Mouse (Mus musculus) hindbrain, embryonic 11.5 days (tissue): ENCODE data around the gene Naa15. TPM values are rescaled to one million over a fixed set of nuclear protein-coding genes. Genes with fewer than 3 reads are reported as not detected.
"Not testable (repeated sequence)": the region's sequence is repeated elsewhere in the genome, so short reads cannot be mapped to it uniquely, and the experiment has no call there.

Experiments
- ATAC-seq: fragments of 200-750 bp; cut with Nextera tagmentation; 2 replicates; pipeline ENCODE4 v1.8.0; 2017; ENCODE audit warnings: mild to moderate bottlenecking, moderate TSS enrichment, moderate library complexity; ENCODE audit not compliant: low FRiP score
- DNase-seq: peaks from one replicate; pipeline ENCODE4 v3.0.0-alpha.2; 2015; ENCODE audit warnings: low spot score
- H3K27ac ChIP-seq: fragments of 300-500 bp; sonication (generic); 2 replicates; pipeline ENCODE4 v1.5.1; 2014; ENCODE audit warnings: mild to moderate bottlenecking, low read depth, low read length
- H3K27me3 ChIP-seq: fragments of 300-500 bp; sonication (generic); 2 replicates; pipeline ENCODE4 v1.6.1; 2014; ENCODE audit warnings: mild to moderate bottlenecking, low read length, moderate library complexity, mixed read lengths; ENCODE audit not compliant: control insufficient read depth, insufficient read depth
- H3K36me3 ChIP-seq: fragments of 300-500 bp; sonication (generic); 2 replicates; pipeline ENCODE4 v1.6.1; 2014; ENCODE audit warnings: mild to moderate bottlenecking, low read length, moderate library complexity, mixed read lengths; ENCODE audit not compliant: control insufficient read depth, insufficient read depth
- H3K4me1 ChIP-seq: fragments of 300-500 bp; sonication (generic); replicated peaks from 2 replicates; pipeline ENCODE4 v1.6.1; 2014; ENCODE audit warnings: low read length, mixed read lengths; ENCODE audit not compliant: control insufficient read depth, insufficient read depth
- H3K4me2 ChIP-seq: fragments of 300-500 bp; sonication (generic); replicated peaks from 2 replicates; pipeline ENCODE4 v1.6.1; 2014; ENCODE audit warnings: mild to moderate bottlenecking, low read depth, low read length
- H3K4me3 ChIP-seq: fragments of 300-500 bp; sonication (generic); 2 replicates; pipeline ENCODE4 v1.5.1; 2014; ENCODE audit warnings: low read depth, low read length
- H3K9ac ChIP-seq: fragments of 300-500 bp; sonication (generic); 2 replicates; pipeline ENCODE4 v1.6.1; 2014; ENCODE audit warnings: low read depth, low read length
- H3K9me3 ChIP-seq: fragments of 300-500 bp; sonication (generic); 2 replicates; pipeline ENCODE4 v1.6.1; 2016; ENCODE audit warnings: low read length; ENCODE audit not compliant: control insufficient read depth
- WGBS: fragments of 180-500 bp; shearing (Covaris S2); extraction: QIAGEN DNeasy Blood & Tissue Kit; methylation state at CpG from one replicate; pipeline ENCODE4 v1.1.7; 2014; 5-methylcytosine and 5-hydroxymethylcytosine counted together
- polyA plus RNA-seq: library from polyadenylated mRNA; unstranded; fragments of >200 nt; fragmentation: Nextera tagmentation; extraction: Ambion mirVana; gene quantifications from 2 replicates; pipeline ENCODE4 v1.2.1, GENCODE M21; 2014

Naa15 gene
- polyA plus RNA-seq, 1 experiment from 2014 or later = 59.3 TPM

GRCm38 (mm10) chr3:51388904-51389303 lies 26.0 kb upstream of the Naa15 start:
- DNase-seq = peak; percentile 32
- Histone ChIP-seq H3K9ac (0 out of 2 replicates have a peak overlapping the region, but pooled peaks have one; percentile 2), H3K4me3 (no peak overlapping the region), H3K9me3 (no peaks in the 10 kb centered on the region), H3K4me2 (peak overlapping the region; percentile 26), H3K27me3 (no peaks in the 10 kb centered on the region), H3K27ac (no peak overlapping the region), H3K4me1 (0 out of 2 replicates have a peak, but pooled peaks cover 3% of the 10 kb centered on the region), H3K36me3 (no peaks in the 10 kb centered on the region)
- peak; percentile 43; the same call in 1 of the 2 replicates for ATAC-seq
- 6% methylated on average over 13 of the region's 13 CpGs for WGBS

- Histone ChIP-seq H3K4me1 (0 out of 2 replicates have a peak, but pooled peaks cover 3% of the 10 kb centered on the region), H3K27me3 (0 out of 2 replicates have a peak, but pooled peaks cover 4% of the 10 kb centered on the region), H3K4me2 (no peak overlapping the region), H3K27ac (no peak overlapping the region), H3K36me3 (no peaks in the 10 kb centered on the region), H3K9ac (no peak overlapping the region), H3K4me3 (no peak overlapping the region), H3K9me3 (no peaks in the 10 kb centered on the region)
- no peak for DNase-seq
- no peak for ATAC-seq
- WGBS = 95% methylated on average over 5 of the region's 5 CpGs
These were observed 23.9 kb upstream of the Naa15 start for GRCm38 (mm10) chr3:51391095-51391494.

- no peak overlapping the region for H3K4me3 ChIP-seq
- no peaks in the 10 kb centered on the region for H3K9me3 ChIP-seq
- H3K4me2 ChIP-seq = no peak overlapping the region
- DNase-seq = no peak
- no peaks in the 10 kb centered on the region for H3K36me3 ChIP-seq
- ATAC-seq = no peak
- no peak overlapping the region for H3K27ac ChIP-seq
- 0 out of 2 replicates have a peak, but pooled peaks cover 5% of the 10 kb centered on the region for H3K4me1 ChIP-seq
- WGBS = 94% methylated on average over 5 of the region's 5 CpGs
- no peak overlapping the region for H3K9ac ChIP-seq
- H3K27me3 ChIP-seq = peaks cover 7% of the 10 kb centered on the region; the same call in 1 of the 2 replicates
These were observed 23.4 kb upstream of the Naa15 start for GRCm38 (mm10) chr3:51391591-51391990.

GRCm38 (mm10) chr3:51393018-51393417 lies 21.9 kb upstream of the Naa15 start:
- H3K27ac ChIP-seq, H3K4me3 ChIP-seq, DNase-seq, ATAC-seq, H3K9ac ChIP-seq, H3K9me3 ChIP-seq, H3K4me2 ChIP-seq, H3K27me3 ChIP-seq, H3K4me1 ChIP-seq, H3K36me3 ChIP-seq: not testable (repeated sequence)
- 96% methylated on average over 3 of the region's 3 CpGs for WGBS

- no peak overlapping the region for H3K4me2 ChIP-seq
- H3K9me3 ChIP-seq = no peaks in the 10 kb centered on the region
- no peak overlapping the region for H3K9ac ChIP-seq
- H3K4me3 ChIP-seq = no peak overlapping the region
- no peak for ATAC-seq
- 0 out of 2 replicates have a peak, but pooled peaks cover 5% of the 10 kb centered on the region for H3K4me1 ChIP-seq
- H3K27ac ChIP-seq = no peak overlapping the region
- peaks cover 9% of the 10 kb centered on the region; the same call in 1 of the 2 replicates for H3K27me3 ChIP-seq
- 76% methylated on average over 2 of the region's 2 CpGs for WGBS
- no peaks in the 10 kb centered on the region for H3K36me3 ChIP-seq
- DNase-seq = no peak
These were observed 21.3 kb upstream of the Naa15 start for GRCm38 (mm10) chr3:51393651-51394050.

GRCm38 (mm10) chr3:51394881-51395280 lies 20.1 kb upstream of the Naa15 start:
- WGBS = 57% methylated on average over 3 of the region's 3 CpGs
- no peak overlapping the region for H3K4me3 ChIP-seq

GRCm38 (mm10) chr3:51395461-51396145 lies 19.3 kb upstream of the Naa15 start:
- Histone ChIP-seq H3K27ac (no peak overlapping the region), H3K27me3 (peaks cover 9% of the 10 kb centered on the region; the same call in 1 of the 2 replicates), H3K36me3 (no peaks in the 10 kb centered on the region), H3K4me1 (0 out of 2 replicates have a peak, but pooled peaks cover 2% of the 10 kb centered on the region), H3K4me3 (no peak overlapping the region), H3K4me2 (no peak overlapping the region), H3K9me3 (no peaks in the 10 kb centered on the region), H3K9ac (no peak overlapping the region)
- DNase-seq (peak; percentile 36), ATAC-seq (no peak)
- 19% methylated on average over 19 of the region's 19 CpGs for WGBS

More at GRCm38 (mm10) chr3:51394881-51395280, 20.1 kb upstream of the Naa15 start:
- Histone ChIP-seq H3K4me2 (no peak overlapping the region), H3K9me3 (no peaks in the 10 kb centered on the region), H3K27me3 (peaks cover 9% of the 10 kb centered on the region; the same call in 1 of the 2 replicates), H3K9ac (no peak overlapping the region), H3K36me3 (no peaks in the 10 kb centered on the region), H3K27ac (no peak overlapping the region), H3K4me1 (0 out of 2 replicates have a peak, but pooled peaks cover 2% of the 10 kb centered on the region)
- ATAC-seq = no peak
- DNase-seq = no peak

GRCm38 (mm10) chr3:51396219-51397068 lies 18.5 kb upstream of the Naa15 start, which contains the start of gene Mgarp:
Gene Mgarp, minus strand, starts transcription at chr3:51396738.
- H3K36me3 ChIP-seq = no peaks in the 10 kb centered on the region
- peak within 1 kb of the TSS; percentile 41 for H3K4me3 ChIP-seq
- no peak within 1 kb of the TSS for H3K27ac ChIP-seq
- DNase-seq (peak; percentile 85), ATAC-seq (peak; percentile 87)
- H3K4me2 ChIP-seq = peak within 1 kb of the TSS; percentile 68
- peaks cover 9% of the 10 kb centered on the region; the same call in 1 of the 2 replicates for H3K27me3 ChIP-seq
- 0 out of 2 replicates have a peak, but pooled peaks cover 2% of the 10 kb centered on the region for H3K4me1 ChIP-seq
- no peaks in the 10 kb centered on the region for H3K9me3 ChIP-seq
- 2% methylated on average over 41 of the region's 41 CpGs for WGBS
- H3K9ac ChIP-seq = peak within 1 kb of the TSS; percentile 49
